Mouse (Mus musculus) G1E (cell line): ENCODE results near the gene Gpr27. TPM values are rescaled to one million over a fixed set of nuclear protein-coding genes. Genes with fewer than 3 reads are reported as not detected.

Source experiments
- ATAC-seq: 2 replicates; pipeline ENCODE4 v1.8.0; 2016; ENCODE audit warnings: mild to moderate bottlenecking; ENCODE audit not compliant: insufficient number of reproducible peaks, poor library complexity, low FRiP score, severe bottlenecking; ENCODE audit errors: extremely low read depth
- DNase-seq: peaks from one replicate; pipeline ENCODE4 v3.0.0; 2012; ENCODE audit warnings: low spot score
- H3K27me3 ChIP-seq: 2 replicates; pipeline ENCODE4 v1.6.1; 2012; ENCODE audit warnings: mild to moderate bottlenecking, low read length, inconsistent platforms; ENCODE audit not compliant: insufficient read depth
- H3K36me3 ChIP-seq: replicated peaks from 2 replicates; pipeline ENCODE3; 2012; ENCODE audit warnings: mild to moderate bottlenecking, inconsistent platforms
- H3K4me1 ChIP-seq: 2 replicates; pipeline ENCODE4 v1.6.1; 2012; ENCODE audit warnings: low read depth, low read length, inconsistent platforms, mixed read lengths; ENCODE audit not compliant: insufficient read depth
- H3K4me3 ChIP-seq: 2 replicates; pipeline ENCODE4 v1.5.1; 2012; ENCODE audit warnings: low read depth, mild to moderate bottlenecking, inconsistent platforms, low read length, moderate library complexity, mixed read lengths
- H3K9me3 ChIP-seq: replicated peaks from 2 replicates; pipeline ENCODE4 v1.6.1; 2012; ENCODE audit warnings: inconsistent platforms
- CTCF ChIP-seq: IDR thresholded peaks from 2 replicates; pipeline ENCODE4 v1.5.1; 2012; ENCODE audit warnings: low read depth, low read length, inconsistent platforms, mixed read lengths
- GATA1 ChIP-seq: IDR thresholded peaks from 2 replicates; pipeline ENCODE4 v1.6.1; 2012; ENCODE audit warnings: borderline replicate concordance, low read length, inconsistent platforms, mixed read lengths
- GATA2 ChIP-seq: IDR thresholded peaks from 2 replicates; pipeline ENCODE4 v1.6.1; 2012; ENCODE audit warnings: low read depth, low read length, inconsistent platforms, borderline replicate concordance
- POLR2AphosphoS5 ChIP-seq: IDR thresholded peaks from 2 replicates; pipeline ENCODE4 v1.6.1; 2012; ENCODE audit warnings: low read depth, low read length, inconsistent platforms; ENCODE audit not compliant: insufficient replicate concordance
- TAL1 ChIP-seq: conservative IDR thresholded peaks from 2 replicates; pipeline ENCODE4 v1.6.1; 2012; ENCODE audit warnings: low read depth, low read length, inconsistent platforms, mixed read lengths
- polyA plus RNA-seq: library from polyadenylated mRNA; stranded (reverse); fragments of >175 nt; gene quantifications from 2 replicates; pipeline ENCODE4 v1.2.3, GENCODE M21; 2012
- total RNA-seq, 2 experiments: library from RNA; stranded (forward) in 1 of 2; stranded (reverse) in 1 of 2; fragments of 200-1000 nt in 1 of 2; fragments of >200 nt in 1 of 2; fragmentation: Nextera tagmentation in 1 of 2; gene quantifications; 2 replicates each; pipeline ENCODE4 v1.2.3; 2014 to 2017

Gpr27 gene
- total and polyA plus RNA-seq, 3 experiments: 0.11 TPM; not detected in 2

- H3K4me3 ChIP-seq: no peak overlapping the region
- TF ChIP-seq POLR2AphosphoS5: no peak
- no peak for TF ChIP-seq CTCF
- H3K27me3 ChIP-seq: no peaks in the 10 kb centered on the region
Observed at GRCm38 (mm10) chr6:99671768-99672167, 20.7 kb upstream of the Gpr27 start.

GRCm38 (mm10) chr6:99674482-99674881 is 18.0 kb upstream of the Gpr27 start:
- no peak for TF ChIP-seq GATA1
- TF ChIP-seq GATA2: no peak
- TF ChIP-seq TAL1: no peak
- no peak for TF ChIP-seq POLR2AphosphoS5
- no peak for TF ChIP-seq CTCF
- H3K4me3 ChIP-seq: no peak overlapping the region
- H3K4me1 ChIP-seq: no peaks in the 10 kb centered on the region
- ATAC-seq (no peak), DNase-seq (no peak)
- peaks cover 52% of the 10 kb centered on the region for H3K9me3 ChIP-seq
- no peaks in the 10 kb centered on the region for H3K27me3 ChIP-seq
- H3K36me3 ChIP-seq: no peaks in the 10 kb centered on the region

More at GRCm38 (mm10) chr6:99671768-99672167, 20.7 kb upstream of the Gpr27 start:
- ATAC-seq (no peak), DNase-seq (no peak)
- Histone ChIP-seq H3K9me3 (peaks cover 46% of the 10 kb centered on the region), H3K36me3 (no peaks in the 10 kb centered on the region), H3K4me1 (no peaks in the 10 kb centered on the region)

DNA sequence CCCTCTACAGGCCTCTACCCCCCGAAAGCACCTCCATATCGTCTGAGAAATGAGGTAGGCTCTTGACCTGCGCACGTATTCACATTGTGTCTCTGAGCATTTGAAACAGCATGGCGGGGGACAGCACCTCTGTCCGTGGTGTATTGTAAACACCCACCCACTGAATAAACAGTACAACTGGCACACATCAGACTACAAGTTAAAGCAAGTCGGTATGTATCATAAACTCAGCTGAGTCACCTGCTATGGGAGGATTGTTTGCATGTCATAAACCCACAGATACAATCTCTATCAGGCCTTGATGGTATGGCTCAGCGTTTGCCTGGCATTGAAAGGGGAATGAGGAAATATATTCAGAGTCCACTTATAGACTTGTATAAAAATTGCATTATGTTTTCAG is 15.2 kb upstream of the Gpr27 start:
- Histone ChIP-seq H3K9me3 (peaks cover 38% of the 10 kb centered on the region), H3K36me3 (no peaks in the 10 kb centered on the region), H3K4me3 (no peak overlapping the region), H3K4me1 (no peaks in the 10 kb centered on the region), H3K27me3 (no peaks in the 10 kb centered on the region)
- DNase-seq (no peak), ATAC-seq (no peak)
- TF ChIP-seq CTCF: no peak
- TF ChIP-seq GATA2: no peak
- TF ChIP-seq TAL1: no peak
- TF ChIP-seq GATA1: no peak
- no peak for TF ChIP-seq POLR2AphosphoS5

- no peak for ATAC-seq
Observed at GRCm38 (mm10) chr6:99678108-99678507, 14.4 kb upstream of the Gpr27 start.

DNA sequence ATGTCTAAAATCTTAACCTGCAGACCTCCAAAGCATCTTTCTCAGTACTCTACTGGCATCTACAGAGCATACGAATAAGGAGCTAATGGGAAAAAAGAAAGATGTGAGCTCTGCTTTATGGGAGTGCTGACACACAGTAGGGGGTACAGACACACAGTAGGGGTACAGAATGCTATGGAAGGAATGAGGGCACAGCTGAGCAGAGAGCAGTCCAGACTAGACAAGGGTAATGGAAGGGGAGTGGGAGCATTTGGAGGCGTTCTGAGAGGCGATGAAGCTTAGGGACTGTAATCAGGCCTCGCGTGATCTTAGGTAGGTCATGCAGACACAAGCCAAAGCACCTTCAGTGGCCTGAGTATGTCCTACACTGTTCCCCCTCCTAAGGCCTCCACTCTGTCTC is 8.5 kb upstream of the Gpr27 start:
- ATAC-seq: no peak
- Histone ChIP-seq H3K4me1 (no peaks in the 10 kb centered on the region), H3K36me3 (no peaks in the 10 kb centered on the region), H3K4me3 (no peak overlapping the region), H3K27me3 (no peaks in the 10 kb centered on the region), H3K9me3 (peaks cover 46% of the 10 kb centered on the region)
- TF ChIP-seq GATA2 (no peak), TAL1 (no peak), POLR2AphosphoS5 (no peak), GATA1 (no peak), CTCF (no peak)
- no peak for DNase-seq

More at GRCm38 (mm10) chr6:99678108-99678507, 14.4 kb upstream of the Gpr27 start:
- Histone ChIP-seq H3K4me1 (no peaks in the 10 kb centered on the region), H3K4me3 (no peak overlapping the region), H3K36me3 (no peaks in the 10 kb centered on the region), H3K27me3 (no peaks in the 10 kb centered on the region), H3K9me3 (peaks cover 37% of the 10 kb centered on the region)
- TF ChIP-seq POLR2AphosphoS5 (no peak), GATA1 (no peak), CTCF (no peak), TAL1 (no peak), GATA2 (no peak)
- DNase-seq: no peak

GRCm38 (mm10) chr6:99684899-99685298 is 7.6 kb upstream of the Gpr27 start:
- TF ChIP-seq POLR2AphosphoS5 (no peak), GATA1 (no peak), TAL1 (no peak)
- Histone ChIP-seq H3K9me3 (peaks cover 47% of the 10 kb centered on the region), H3K4me1 (no peaks in the 10 kb centered on the region), H3K27me3 (no peaks in the 10 kb centered on the region), H3K4me3 (no peak overlapping the region), H3K36me3 (no peaks in the 10 kb centered on the region)
- ATAC-seq (no peak), DNase-seq (no peak)

DNA sequence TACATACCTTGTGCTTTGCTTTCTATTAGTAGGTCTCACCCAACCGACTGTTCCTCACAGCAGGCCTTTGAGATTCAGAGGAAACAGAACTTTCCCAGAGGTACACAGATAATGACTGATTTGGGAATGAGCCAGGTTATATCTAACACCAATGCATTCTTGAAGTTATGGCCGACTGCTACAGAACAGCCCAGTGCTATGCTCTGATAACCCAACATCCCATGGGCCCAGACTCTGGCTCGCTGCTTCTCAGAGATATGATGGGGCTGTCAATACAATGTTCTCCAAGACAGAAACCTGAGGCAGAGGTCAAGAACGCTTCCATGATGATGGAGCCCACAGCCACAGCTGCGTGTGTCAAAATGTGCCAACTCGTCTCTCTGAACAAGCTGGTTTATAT is 4.0 kb upstream of the Gpr27 start:
- no peak for DNase-seq
- Histone ChIP-seq H3K27me3 (no peaks in the 10 kb centered on the region), H3K4me3 (no peak overlapping the region), H3K9me3 (peaks cover 71% of the 10 kb centered on the region), H3K4me1 (no peaks in the 10 kb centered on the region), H3K36me3 (no peaks in the 10 kb centered on the region)
- ATAC-seq: no peak
- TF ChIP-seq CTCF: no peak
